Mouse (Mus musculus) hindbrain, embryonic 15.5 days (tissue): ENCODE data around the gene Iqsec3. TPM values are rescaled to one million over a fixed set of nuclear protein-coding genes. Genes with fewer than 3 reads are reported as not detected.
"Not testable (repeated sequence)": the region's sequence is repeated elsewhere in the genome, so short reads cannot be mapped to it uniquely, and the experiment has no call there.

ENCODE experiments used
- ATAC-seq: fragments of 200-750 bp; cut with Nextera tagmentation; 2 replicates; pipeline ENCODE4 v1.8.0; 2017; ENCODE audit warnings: low read depth, moderate number of reproducible peaks, moderate TSS enrichment; ENCODE audit not compliant: low FRiP score
- H3K27ac ChIP-seq: fragments of 300-500 bp; sonication (generic); replicated peaks from 2 replicates; pipeline ENCODE4 v1.5.1; 2015; ENCODE audit warnings: mild to moderate bottlenecking, inconsistent platforms
- H3K27me3 ChIP-seq: fragments of 300-500 bp; sonication (generic); 2 replicates; pipeline ENCODE4 v1.6.1; 2015; ENCODE audit warnings: control low read depth, inconsistent platforms
- H3K36me3 ChIP-seq: fragments of 300-500 bp; sonication (generic); 2 replicates; pipeline ENCODE4 v1.6.1; 2015; ENCODE audit warnings: control low read depth, inconsistent platforms
- H3K4me1 ChIP-seq: fragments of 300-500 bp; sonication (generic); replicated peaks from 2 replicates; pipeline ENCODE4 v1.6.1; 2015; ENCODE audit warnings: control low read depth, inconsistent platforms
- H3K4me2 ChIP-seq: fragments of 300-500 bp; sonication (generic); 2 replicates; pipeline ENCODE4 v1.6.1; 2015; ENCODE audit warnings: moderate library complexity, mild to moderate bottlenecking, inconsistent platforms
- H3K4me3 ChIP-seq: fragments of 300-500 bp; sonication (generic); 2 replicates; pipeline ENCODE4 v1.5.1; 2015; ENCODE audit warnings: mild to moderate bottlenecking, inconsistent platforms
- H3K9ac ChIP-seq: fragments of 300-500 bp; sonication (generic); 2 replicates; pipeline ENCODE4 v1.6.1; 2015; ENCODE audit warnings: inconsistent platforms
- H3K9me3 ChIP-seq: fragments of 300-500 bp; sonication (generic); 2 replicates; pipeline ENCODE4 v1.6.1; 2016; ENCODE audit warnings: control low read depth, inconsistent platforms
- WGBS: fragments of 180-500 bp; shearing (Covaris S2); methylation state at CpG from one replicate; pipeline ENCODE4 v1.1.7; 2015; 5-methylcytosine and 5-hydroxymethylcytosine counted together
- polyA plus RNA-seq: library from polyadenylated mRNA; unstranded; fragments of >200 nt; fragmentation: Nextera tagmentation; extraction: Ambion mirVana; gene quantifications from 2 replicates; pipeline ENCODE4 v1.2.1, GENCODE M21; 2015

The Iqsec3 gene
- polyA plus RNA-seq, 1 experiment from 2014 or later: 15.4 TPM

DNA sequence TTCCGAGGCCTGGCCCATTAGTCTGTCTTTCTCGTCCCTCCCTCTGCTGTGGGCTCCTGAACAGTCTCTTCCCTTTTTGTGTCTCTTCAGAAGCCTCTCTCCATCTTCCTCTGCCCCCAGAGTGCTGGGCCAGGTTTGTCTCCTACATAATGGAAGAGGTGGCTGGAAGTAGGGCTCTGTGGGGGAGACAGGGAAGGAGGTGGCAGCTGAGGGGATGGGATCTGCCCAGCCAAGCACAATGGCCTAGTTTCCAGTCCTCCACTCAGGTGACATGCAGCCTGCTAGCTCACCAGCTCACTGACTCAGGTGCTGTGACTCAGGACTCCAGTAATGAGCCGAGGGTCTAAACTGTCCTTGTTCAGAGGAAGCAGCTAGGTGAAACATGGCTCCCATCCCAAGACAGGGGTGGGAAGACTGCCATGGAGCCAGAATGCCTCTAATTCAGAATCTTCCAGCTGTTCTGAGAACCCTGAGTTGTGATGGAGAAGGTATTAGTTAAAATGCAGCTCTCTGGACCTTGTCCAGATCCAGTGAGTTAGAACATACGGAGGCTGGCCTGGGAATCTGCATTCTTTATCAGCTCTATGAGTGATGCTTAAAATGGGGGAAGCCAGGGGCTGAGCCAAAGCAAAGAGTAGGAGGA is 80.7 kb downstream of the Iqsec3 start:
- H3K9me3 ChIP-seq: no peaks in the 10 kb centered on the region; the same call in 1 of the 2 replicates
- no peaks in the 10 kb centered on the region for H3K27me3 ChIP-seq
- ATAC-seq: no peak
- H3K27ac ChIP-seq: no peak overlapping the region
- H3K36me3 ChIP-seq: no peaks in the 10 kb centered on the region; the same call in none of the 2 replicates
- no peak overlapping the region for H3K4me3 ChIP-seq
- no peak overlapping the region for H3K9ac ChIP-seq
- 88% methylated on average over 4 of the region's 4 CpGs for WGBS
- no peaks in the 10 kb centered on the region for H3K4me1 ChIP-seq
- H3K4me2 ChIP-seq: no peak overlapping the region

DNA sequence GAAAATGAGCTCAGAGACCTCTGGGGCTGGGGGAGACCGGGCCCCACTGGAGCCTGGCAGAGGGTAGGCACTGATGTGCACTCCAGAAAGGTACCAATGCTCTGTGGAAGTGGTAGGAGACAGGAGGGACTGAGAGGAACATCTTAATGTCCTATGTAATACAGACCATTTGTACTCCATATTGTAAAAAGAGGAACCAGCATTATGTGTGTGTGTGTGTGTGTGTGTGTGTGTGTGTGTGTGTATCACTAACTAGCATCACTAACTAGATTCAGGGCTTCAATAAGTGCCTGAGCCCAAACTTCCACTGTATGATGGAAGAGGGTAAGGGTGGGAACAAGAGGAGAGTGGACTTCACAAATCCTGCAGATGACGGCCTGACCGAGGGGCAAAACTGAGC is 88.1 kb downstream of the Iqsec3 start:
- no peak overlapping the region for H3K27ac ChIP-seq
- ATAC-seq: no peak
- H3K9ac ChIP-seq: no peak overlapping the region
- H3K4me1 ChIP-seq: 0 out of 2 replicates have a peak, but pooled peaks cover 11% of the 10 kb centered on the region
- no peak overlapping the region for H3K4me2 ChIP-seq
- H3K27me3 ChIP-seq: no peaks in the 10 kb centered on the region
- no peak overlapping the region for H3K4me3 ChIP-seq
- no peaks in the 10 kb centered on the region for H3K9me3 ChIP-seq
- H3K36me3 ChIP-seq: no peaks in the 10 kb centered on the region; the same call in 1 of the 2 replicates
- WGBS: 85% methylated on average over 3 of the region's 3 CpGs

DNA sequence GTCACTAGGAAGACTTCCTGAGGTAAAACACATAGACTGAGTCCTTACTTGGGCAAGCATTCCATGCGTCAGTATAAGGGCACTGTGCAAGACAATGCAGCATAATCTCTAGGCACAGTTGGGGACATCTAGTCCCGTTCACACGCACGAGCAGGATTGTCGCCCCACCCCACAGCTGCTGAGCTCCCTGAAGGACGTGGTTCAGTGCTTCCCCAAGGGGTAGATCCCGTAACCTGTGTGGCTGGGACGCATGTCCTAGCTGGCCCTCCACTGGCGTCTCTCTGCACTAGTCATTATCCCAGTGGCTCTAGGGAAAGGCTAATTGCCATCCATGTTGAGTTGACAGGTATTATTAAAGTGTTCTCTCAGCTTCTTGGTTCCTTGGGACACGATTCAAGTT is 91.4 kb downstream of the Iqsec3 start:
- H3K4me2 ChIP-seq: no peak overlapping the region
- H3K9me3 ChIP-seq: no peaks in the 10 kb centered on the region
- 40% methylated on average over 10 of the region's 10 CpGs for WGBS
- no peak overlapping the region for H3K9ac ChIP-seq
- no peaks in the 10 kb centered on the region for H3K27me3 ChIP-seq
- peaks cover 22% of the 10 kb centered on the region for H3K4me1 ChIP-seq
- ATAC-seq: no peak; the same call in 1 of the 2 replicates
- no peak overlapping the region for H3K4me3 ChIP-seq
- no peaks in the 10 kb centered on the region; the same call in 1 of the 2 replicates for H3K36me3 ChIP-seq
- H3K27ac ChIP-seq: no peak overlapping the region

DNA sequence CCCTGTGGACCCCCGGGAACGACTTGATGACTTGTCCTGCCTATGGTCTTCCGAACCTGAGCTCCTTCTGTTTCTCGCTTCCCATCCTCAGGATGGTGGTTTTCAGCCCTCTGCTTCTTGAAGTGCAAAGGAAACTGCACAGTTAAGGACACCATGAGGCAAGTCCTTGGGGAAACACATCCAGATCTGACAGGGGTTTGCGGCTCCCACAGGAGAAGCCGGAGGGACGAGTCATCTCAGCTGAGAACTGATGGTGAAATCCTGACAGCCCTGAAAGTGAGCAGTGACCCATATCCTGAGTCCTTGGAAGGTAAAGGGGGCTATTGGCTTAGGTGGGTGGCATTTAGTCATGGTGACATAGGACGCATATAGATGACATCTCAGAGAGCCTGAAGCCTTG is 92.9 kb downstream of the Iqsec3 start:
- WGBS: 71% methylated on average over 8 of the region's 8 CpGs
- H3K9me3 ChIP-seq: no peaks in the 10 kb centered on the region
- no peaks in the 10 kb centered on the region for H3K36me3 ChIP-seq
- ATAC-seq: no peak
- H3K4me3 ChIP-seq: no peak overlapping the region
- no peak overlapping the region for H3K9ac ChIP-seq
- H3K27ac ChIP-seq: no peak overlapping the region
- H3K4me1 ChIP-seq: peaks cover 22% of the 10 kb centered on the region
- H3K27me3 ChIP-seq: no peaks in the 10 kb centered on the region
- H3K4me2 ChIP-seq: no peak overlapping the region

DNA sequence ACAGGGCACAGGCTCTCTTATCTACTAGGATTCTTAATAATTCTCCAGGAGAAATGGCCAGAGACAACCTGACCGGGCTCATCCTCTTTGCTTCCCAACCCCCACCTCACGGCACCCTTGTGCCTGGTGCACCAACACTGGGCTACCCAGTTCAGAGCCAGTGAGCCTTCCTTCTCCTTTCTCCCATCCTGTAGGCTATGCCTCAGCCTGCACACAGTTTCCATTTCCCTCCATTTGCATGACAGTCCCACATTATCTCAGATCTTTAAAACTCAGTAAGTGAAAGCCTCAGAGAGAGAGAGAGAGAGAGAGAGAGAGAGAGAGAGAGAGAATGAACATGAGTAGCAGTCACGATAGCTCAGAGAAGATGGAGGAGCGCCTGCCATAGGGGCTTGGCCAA is 95.2 kb downstream of the Iqsec3 start:
- no peaks in the 10 kb centered on the region for H3K36me3 ChIP-seq
- no peak overlapping the region for H3K9ac ChIP-seq
- H3K4me1 ChIP-seq: peaks cover 22% of the 10 kb centered on the region
- H3K4me3 ChIP-seq: no peak overlapping the region
- H3K9me3 ChIP-seq: no peaks in the 10 kb centered on the region
- H3K27me3 ChIP-seq: no peaks in the 10 kb centered on the region
- H3K27ac ChIP-seq: no peak overlapping the region
- WGBS: 65% methylated on average over 4 of the region's 4 CpGs
- ATAC-seq: 0 out of 2 replicates have a peak, but pooled peaks have one; percentile 21
- H3K4me2 ChIP-seq: no peak overlapping the region

DNA sequence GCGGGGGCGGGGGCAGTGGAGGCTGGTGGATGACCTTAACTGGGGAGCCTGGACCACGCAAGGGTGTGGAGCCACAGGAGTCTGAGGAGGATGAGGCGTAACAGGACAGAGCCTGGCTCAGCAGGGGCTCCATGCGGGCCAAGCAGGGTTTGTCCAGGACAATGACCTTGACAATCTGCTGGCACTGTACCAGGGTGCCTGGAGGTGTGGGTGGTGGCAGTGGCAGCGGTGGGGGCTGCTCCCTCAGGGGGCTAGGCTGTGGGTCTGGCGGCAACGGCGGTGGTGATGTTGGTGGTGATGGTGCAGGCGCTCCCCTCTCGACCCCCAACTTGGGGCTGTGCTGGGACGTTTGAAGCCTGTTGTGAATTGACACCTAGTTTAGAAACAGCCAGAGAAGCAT is 97.3 kb downstream of the Iqsec3 start:
- H3K9me3 ChIP-seq: no peaks in the 10 kb centered on the region
- WGBS: 76% methylated on average over 12 of the region's 12 CpGs
- no peak overlapping the region for H3K27ac ChIP-seq
- no peak overlapping the region for H3K4me3 ChIP-seq
- peaks cover 12% of the 10 kb centered on the region for H3K4me1 ChIP-seq
- no peaks in the 10 kb centered on the region for H3K36me3 ChIP-seq
- H3K4me2 ChIP-seq: no peak overlapping the region
- no peaks in the 10 kb centered on the region for H3K27me3 ChIP-seq
- no peak overlapping the region for H3K9ac ChIP-seq
- no peak for ATAC-seq

DNA sequence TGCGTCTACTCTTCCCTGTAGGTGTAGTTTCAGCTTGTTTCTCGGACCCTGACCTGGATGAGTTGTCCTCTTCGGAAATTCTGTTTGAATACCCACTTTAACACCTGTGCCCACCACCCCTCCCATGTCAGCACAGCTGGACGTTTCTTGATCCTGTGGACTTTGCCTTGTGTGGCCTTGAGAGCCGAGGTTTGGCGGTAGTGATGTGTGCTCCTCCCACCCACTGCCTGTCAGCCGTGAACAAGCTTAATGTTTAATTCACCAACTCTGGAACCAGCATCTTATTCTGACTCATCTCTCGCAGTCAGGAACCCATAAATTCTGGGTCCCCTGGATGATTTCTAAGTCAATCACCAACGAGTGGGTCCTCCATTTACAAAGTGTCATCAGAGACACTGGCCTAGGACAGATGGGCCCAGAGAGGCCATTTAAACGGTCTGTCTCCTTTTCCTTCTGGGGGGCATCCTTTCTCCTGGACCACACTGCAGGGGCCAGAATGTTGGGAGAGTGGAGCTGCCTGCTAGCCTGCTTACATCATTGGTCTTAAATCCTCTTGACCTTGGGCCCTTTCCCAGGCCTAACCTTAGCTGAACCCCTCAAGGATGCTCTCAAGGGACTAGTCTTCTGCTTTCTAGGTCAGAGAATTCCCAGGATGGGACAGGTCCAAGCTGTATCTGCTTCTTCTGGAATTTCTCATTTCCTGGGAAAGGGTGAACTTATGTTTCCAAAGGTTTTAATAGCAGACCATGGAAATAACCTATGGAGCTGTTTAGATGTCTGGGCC is 102.1 kb downstream of the Iqsec3 start:
- Histone ChIP-seq H3K27ac (no peak overlapping the region), H3K4me2 (no peak overlapping the region), H3K9ac (no peak overlapping the region), H3K4me1 (no peaks in the 10 kb centered on the region), H3K27me3 (no peaks in the 10 kb centered on the region), H3K9me3 (no peaks in the 10 kb centered on the region), H3K4me3 (no peak overlapping the region), H3K36me3 (no peaks in the 10 kb centered on the region)
- no peak for ATAC-seq
- 76% methylated on average over 10 of the region's 10 CpGs for WGBS

DNA sequence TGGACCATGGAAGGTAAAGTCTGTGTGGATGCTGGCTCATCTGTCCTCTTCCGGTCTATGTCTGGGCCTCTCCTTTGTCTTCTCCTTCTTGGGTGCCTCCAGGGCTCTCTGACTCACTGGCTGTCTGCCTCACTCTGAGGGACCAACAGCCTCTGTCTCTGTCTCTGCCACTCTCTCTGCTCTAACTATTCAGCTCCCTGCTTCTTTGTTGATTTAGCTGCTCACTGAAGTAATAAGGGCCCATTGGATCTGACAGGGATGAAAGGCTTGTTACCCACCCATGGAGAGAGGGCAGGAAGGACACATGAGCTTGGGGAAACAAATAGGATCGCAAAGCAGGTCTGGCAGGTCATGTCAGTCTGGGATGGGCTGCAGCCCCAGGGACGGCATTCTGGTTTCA is 106.4 kb downstream of the Iqsec3 start:
- WGBS: 70% methylated on average over 3 of the region's 3 CpGs
- Histone ChIP-seq H3K4me2 (no peak overlapping the region), H3K4me1 (no peaks in the 10 kb centered on the region), H3K4me3 (no peak overlapping the region), H3K27ac (no peak overlapping the region), H3K9me3 (no peaks in the 10 kb centered on the region), H3K36me3 (no peaks in the 10 kb centered on the region), H3K27me3 (no peaks in the 10 kb centered on the region), H3K9ac (no peak overlapping the region)
- no peak for ATAC-seq

DNA sequence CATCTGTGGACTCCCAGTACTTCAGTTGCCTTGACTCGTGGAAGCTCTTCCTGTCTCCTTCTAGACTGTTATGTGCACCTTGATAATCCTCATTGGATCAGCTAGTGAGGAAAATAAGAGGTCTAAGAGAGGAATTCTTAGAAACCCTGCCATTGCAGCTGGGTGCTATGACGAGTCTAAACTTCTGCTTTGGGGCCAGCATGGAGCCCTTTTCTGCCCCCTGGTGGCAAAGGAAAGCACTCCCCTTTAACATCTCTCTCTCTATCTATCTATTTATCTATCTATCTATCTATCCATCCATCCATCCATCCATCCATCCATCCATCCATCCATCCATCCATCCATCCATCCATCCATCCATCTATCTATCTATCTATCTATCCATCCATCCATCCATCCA is 106.9 kb downstream of the Iqsec3 start:
- not testable (repeated sequence) for H3K27me3 ChIP-seq, H3K36me3 ChIP-seq, H3K4me3 ChIP-seq, H3K27ac ChIP-seq, H3K9ac ChIP-seq, H3K4me1 ChIP-seq, H3K9me3 ChIP-seq, H3K4me2 ChIP-seq, ATAC-seq
- WGBS: 27% methylated on average over 2 of the region's 2 CpGs

DNA sequence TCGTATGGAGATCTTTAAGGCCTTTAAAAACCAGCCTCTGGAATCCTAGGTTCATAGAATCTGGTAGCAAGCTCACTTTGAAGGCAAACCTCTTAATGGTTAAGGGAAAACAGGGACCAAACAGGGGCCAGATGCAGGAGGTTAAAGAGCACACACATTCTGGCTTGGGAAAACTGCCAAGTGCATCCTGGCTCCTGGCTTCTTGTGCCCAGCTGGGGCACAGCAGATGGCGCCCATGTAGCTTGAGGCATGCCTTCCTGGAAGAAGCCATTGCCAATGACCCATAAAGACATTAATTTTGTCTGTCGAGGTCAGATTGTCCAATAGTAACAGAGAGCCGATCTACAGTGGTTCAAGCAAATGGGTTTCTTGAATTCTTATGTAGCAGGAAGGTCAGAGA is 109.5 kb downstream of the Iqsec3 start:
- Histone ChIP-seq H3K27me3 (no peaks in the 10 kb centered on the region), H3K9me3 (no peaks in the 10 kb centered on the region), H3K27ac (no peak overlapping the region), H3K9ac (no peak overlapping the region), H3K4me2 (no peak overlapping the region), H3K4me1 (no peaks in the 10 kb centered on the region), H3K4me3 (no peak overlapping the region), H3K36me3 (no peaks in the 10 kb centered on the region)
- 59% methylated on average over 4 of the region's 4 CpGs for WGBS
- no peak for ATAC-seq

DNA sequence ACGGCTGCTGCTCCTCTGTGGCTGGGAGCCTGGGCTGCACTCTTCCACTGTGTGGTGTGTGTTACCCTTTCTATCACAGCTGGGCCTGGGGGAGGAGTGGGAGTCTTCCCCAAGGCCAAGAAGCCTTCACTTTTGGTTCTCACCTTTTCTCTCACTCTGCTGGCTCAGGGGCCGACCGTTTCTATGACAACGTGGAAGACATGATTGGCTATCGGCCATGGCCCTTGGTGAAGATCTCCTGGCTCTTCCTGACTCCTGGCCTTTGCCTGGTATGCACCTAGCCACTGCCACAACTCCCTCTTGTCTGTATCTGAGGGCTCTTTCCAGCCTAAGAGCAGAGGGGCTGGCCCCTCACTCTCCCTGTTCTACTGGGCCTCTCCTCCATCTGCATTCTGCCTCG is 110.4 kb downstream of the Iqsec3 start:
- ATAC-seq: 0 out of 2 replicates have a peak, but pooled peaks have one; percentile 32
- no peaks in the 10 kb centered on the region for H3K27me3 ChIP-seq
- WGBS: 80% methylated on average over 6 of the region's 6 CpGs

DNA sequence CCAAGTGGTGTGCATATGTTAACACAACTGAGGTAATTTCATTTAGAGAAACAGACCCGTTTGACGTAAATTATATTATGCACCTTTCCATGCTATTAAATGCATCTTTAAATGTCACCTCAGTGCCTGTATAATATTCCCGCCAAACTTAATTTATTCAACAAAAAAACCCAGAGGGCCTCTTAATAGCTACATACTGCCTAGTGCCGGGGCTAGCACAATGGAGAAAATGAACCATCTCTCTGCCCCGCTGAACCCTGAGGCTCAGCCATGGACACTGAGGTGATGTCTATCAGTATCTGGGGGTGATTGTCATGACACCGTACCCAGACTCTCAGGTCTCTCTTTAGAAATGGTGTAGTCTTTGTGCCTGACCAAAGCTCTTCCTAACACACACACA is 116.2 kb downstream of the Iqsec3 start:
- Histone ChIP-seq H3K27ac (no peak overlapping the region), H3K4me3 (no peak overlapping the region), H3K9me3 (no peaks in the 10 kb centered on the region), H3K9ac (no peak overlapping the region), H3K4me2 (no peak overlapping the region), H3K36me3 (no peaks in the 10 kb centered on the region), H3K27me3 (no peaks in the 10 kb centered on the region), H3K4me1 (no peaks in the 10 kb centered on the region)
- ATAC-seq: no peak
- WGBS: 53% methylated on average over 6 of the region's 6 CpGs

More for the DNA sequence above, 110.4 kb downstream of the Iqsec3 start:
- no peaks in the 10 kb centered on the region for H3K36me3 ChIP-seq
- no peak overlapping the region for H3K27ac ChIP-seq
- no peaks in the 10 kb centered on the region for H3K4me1 ChIP-seq
- no peak overlapping the region for H3K9ac ChIP-seq
- no peak overlapping the region for H3K4me3 ChIP-seq
- H3K4me2 ChIP-seq: no peak overlapping the region
- H3K9me3 ChIP-seq: no peaks in the 10 kb centered on the region
